Mouse (Mus musculus): Measurements from ENCODE around the gene Iqcc. TPM values are rescaled to one million over a fixed set of nuclear protein-coding genes. Genes with fewer than 3 reads are reported as not detected.

The Iqcc gene
- total and polyA plus RNA-seq, 3 experiments, result 28.2 to 63.9 (median 32.0) TPM

GRCm38 (mm10) chr4:129578466-129578865, 40.4 kb downstream of the Iqcc start, which contains the start of gene Fam167b:
TSS of gene Fam167b (minus strand) at chr4:129578549.
- peak; percentile 70 for DNase-seq

- no peak for DNase-seq
These were observed 41.2 kb downstream of the Iqcc start for GRCm38 (mm10) chr4:129577688-129578087.

GRCm38 (mm10) chr4:129576863-129577491, 41.9 kb downstream of the Iqcc start:
- peak; percentile 79 for DNase-seq

- DNase-seq, result no peak
These were observed 43.6 kb downstream of the Iqcc start for GRCm38 (mm10) chr4:129575171-129575844.

GRCm38 (mm10) chr4:129573430-129573829, 45.5 kb downstream of the Iqcc start, which contains the start of gene Lck:
TSS of gene Lck (minus strand) at chr4:129573641.
- no peak for DNase-seq

GRCm38 (mm10) chr4:129573093-129573370, 45.9 kb downstream of the Iqcc start:
- no peak for DNase-seq

GRCm38 (mm10) chr4:129572236-129573092, 46.4 kb downstream of the Iqcc start:
- peak; percentile 32 for DNase-seq

- DNase-seq, result no peak
These were observed 47.3 kb downstream of the Iqcc start for GRCm38 (mm10) chr4:129571551-129572084.

- DNase-seq, result no peak
These were observed 48.9 kb downstream of the Iqcc start for GRCm38 (mm10) chr4:129570028-129570427.

GRCm38 (mm10) chr4:129568366-129568765, 50.5 kb downstream of the Iqcc start:
- peak; percentile 61 for DNase-seq

- no peak for DNase-seq
These were observed 53.8 kb downstream of the Iqcc start for GRCm38 (mm10) chr4:129565139-129565538.

Other genes with a start within 250 kb of the Iqcc start
- gene Zbtb8a, start 241.0 kb downstream of the Iqcc start, total RNA-seq (2021), result 1 to 10 TPM; 6.1 to 6.4 TPM
- 2.4 and 2.7 TPM in 2 replicates for gene Zbtb8a, start 241.0 kb downstream of the Iqcc start, polyA plus RNA-seq (2012; rRNA removed)
- under 1 TPM; 0.12 to 0.35 TPM for gene Zbtb8b, start 178.2 kb downstream of the Iqcc start, total RNA-seq (2021)
- 0.07 TPM in 1 of 2 replicates, not detected in the other for gene Zbtb8b, start 178.2 kb downstream of the Iqcc start, polyA plus RNA-seq (2012; rRNA removed)
- gene Bsdc1, start 157.5 kb downstream of the Iqcc start, total RNA-seq (2021), result 10 to 100 TPM; 72.1 to 72.4 TPM
- gene Bsdc1, start 157.5 kb downstream of the Iqcc start, polyA plus RNA-seq (2012; rRNA removed), result 15.1 and 18.8 TPM in 2 replicates
- gene Tssk3, start 128.1 kb downstream of the Iqcc start, total RNA-seq (2021), result not detected
- not detected in 2 replicates for gene Tssk3, start 128.1 kb downstream of the Iqcc start, polyA plus RNA-seq (2012; rRNA removed)
- gene Fam229a, start 127.9 kb downstream of the Iqcc start, total RNA-seq (2021), result not detected
- 1.0 and 2.1 TPM in 2 replicates for gene Fam229a, start 127.9 kb downstream of the Iqcc start, polyA plus RNA-seq (2012; rRNA removed)
- gene Marcksl1, start 105.5 kb downstream of the Iqcc start, total RNA-seq (2021), result 10 to 100 TPM; 39.8 to 46.4 TPM
- 48.8 and 67.4 TPM in 2 replicates for gene Marcksl1, start 105.5 kb downstream of the Iqcc start, polyA plus RNA-seq (2012; rRNA removed)
- 10 to 100 TPM; 44.4 to 53.9 TPM for gene Hdac1, start 76.4 kb downstream of the Iqcc start, total RNA-seq (2021)
- gene Hdac1, start 76.4 kb downstream of the Iqcc start, polyA plus RNA-seq (2012; rRNA removed), result 17.2 and 18.4 TPM in 2 replicates
- 1 to 10 TPM; 3.2 to 4.1 TPM for gene Lck, start 45.5 kb downstream of the Iqcc start, total RNA-seq (2021)
- 1.2 and 1.7 TPM in 2 replicates for gene Lck, start 45.5 kb downstream of the Iqcc start, polyA plus RNA-seq (2012; rRNA removed)
- gene Fam167b, start 40.5 kb downstream of the Iqcc start, total RNA-seq (2021), result 10 to 100 TPM; 29.6 to 31.1 TPM
- 53.7 and 75.5 TPM in 2 replicates for gene Fam167b, start 40.5 kb downstream of the Iqcc start, polyA plus RNA-seq (2012; rRNA removed)
- gene Eif3i, start 18.5 kb downstream of the Iqcc start, total RNA-seq (2021), result 100 to 1,000 TPM; 171 to 194 TPM
- 147 and 171 TPM in 2 replicates for gene Eif3i, start 18.5 kb downstream of the Iqcc start, polyA plus RNA-seq (2012; rRNA removed)
- gene Tmem234, start 18.4 kb downstream of the Iqcc start, total RNA-seq (2021), result 100 to 1,000 TPM in 1 of 2 experiments, 10 to 100 TPM in 1; 90.9 to 100 TPM
- gene Tmem234, start 18.4 kb downstream of the Iqcc start, polyA plus RNA-seq (2012; rRNA removed), result 108 and 125 TPM in 2 replicates
- 1 to 10 TPM; 1.8 to 2.4 TPM for gene Dcdc2b, start 4.8 kb downstream of the Iqcc start, total RNA-seq (2021)
- gene Dcdc2b, start 4.8 kb downstream of the Iqcc start, polyA plus RNA-seq (2012; rRNA removed), result 4.5 and 7.4 TPM in 2 replicates
- gene Ccdc28b, start 4.8 kb upstream of the Iqcc start, total RNA-seq (2021), result 10 to 100 TPM; 22.1 to 33.4 TPM
- gene Ccdc28b, start 4.8 kb upstream of the Iqcc start, polyA plus RNA-seq (2012; rRNA removed), result 23.9 and 24.3 TPM in 2 replicates
- gene Txlna, start 22.0 kb upstream of the Iqcc start, total RNA-seq (2021), result 10 to 100 TPM; 56.0 to 66.6 TPM
- 25.2 and 28.9 TPM in 2 replicates for gene Txlna, start 22.0 kb upstream of the Iqcc start, polyA plus RNA-seq (2012; rRNA removed)
- gene Kpna6, start 53.7 kb upstream of the Iqcc start, total RNA-seq (2021), result 10 to 100 TPM; 82.7 to 93.8 TPM
- gene Kpna6, start 53.7 kb upstream of the Iqcc start, polyA plus RNA-seq (2012; rRNA removed), result 23.7 and 31.1 TPM in 2 replicates
- gene Tmem39b, start 77.7 kb upstream of the Iqcc start, total RNA-seq (2021), result 10 to 100 TPM; 10.3 to 15.1 TPM
- gene Tmem39b, start 77.7 kb upstream of the Iqcc start, polyA plus RNA-seq (2012; rRNA removed), result 26.5 and 28.8 TPM in 2 replicates
- 10 to 100 TPM; 65.0 to 66.3 TPM for gene Khdrbs1, start 123.2 kb upstream of the Iqcc start, total RNA-seq (2021)
- 114 and 124 TPM in 2 replicates for gene Khdrbs1, start 123.2 kb upstream of the Iqcc start, polyA plus RNA-seq (2012; rRNA removed)
- gene Ptp4a2, start 192.1 kb upstream of the Iqcc start, total RNA-seq (2021), result 100 to 1,000 TPM; 378 to 409 TPM
- gene Ptp4a2, start 192.1 kb upstream of the Iqcc start, polyA plus RNA-seq (2012; rRNA removed), result 41.0 and 48.2 TPM in 2 replicates

All from adrenal gland, adult 2 months (tissue).